Mouse (Mus musculus): ENCODE measurements at regions not wholly inside any gene's neighbourhood (a gene's known extent, or its start where the extent isn't known, plus 50 kb on each side); places are given as distances from the start of the nearest gene placed in this dataset.

DNA sequence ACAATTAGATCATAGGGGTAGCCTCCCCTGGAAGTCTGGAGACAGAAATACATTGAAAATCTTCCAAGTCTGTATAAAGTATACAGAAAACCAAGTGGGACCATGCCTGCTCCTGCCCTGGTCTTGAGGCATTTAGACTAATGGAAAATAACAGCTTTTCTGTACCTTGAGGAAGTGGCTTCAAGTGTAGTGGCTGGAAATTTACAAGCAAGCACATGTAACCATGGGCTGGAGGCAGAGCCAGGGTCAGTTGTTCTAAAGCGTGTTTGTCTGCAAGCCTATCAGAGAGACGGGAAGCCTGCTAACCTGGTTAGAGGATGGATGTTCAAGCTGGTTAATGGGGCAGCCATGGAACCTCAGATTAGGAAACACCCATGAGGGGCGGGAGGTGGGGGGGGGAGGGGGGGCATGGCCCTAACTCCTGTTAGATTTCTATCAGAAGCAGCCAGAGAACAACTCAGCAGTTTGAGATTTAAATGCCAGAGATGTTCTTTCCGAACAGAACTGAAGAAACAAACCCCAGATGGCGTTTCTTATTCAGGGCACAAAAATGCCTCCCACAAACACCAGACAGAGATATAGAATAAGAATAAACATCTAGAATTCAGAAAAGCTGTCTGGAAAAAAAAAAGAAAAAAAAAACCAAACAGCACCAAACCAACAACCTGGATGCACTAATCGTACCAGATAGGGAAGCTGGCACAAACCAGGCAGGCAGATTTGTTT lies 67.7 kb upstream of the Fam13c start:
- TF ChIP-seq CTCF (conservative IDR thresholded peaks at IDR 0.05; ENCODE audit: insufficient read depth, insufficient read length, low read depth, low read length) (no peak), POLR2A (IDR thresholded peaks at IDR 0.05; ENCODE audit: low read depth, low read length) (no peak)
